Mouse (Mus musculus): ENCODE results near the gene Ssh2.

GRCm38 (mm10) chr11:77498261-77499139 lies 282.4 kb downstream of the Ssh2 start:
- TF ChIP-seq POLR2A (IDR thresholded peaks at IDR 0.05; ENCODE audit: low read depth, low read length) (no peak), CTCF (IDR thresholded peaks at IDR 0.05; ENCODE audit: borderline replicate concordance, insufficient read depth, low read length) (no peak)
